Mouse (Mus musculus) MEL (cell line): ENCODE measurements around the gene H13. TPM values are rescaled to one million over a fixed set of nuclear protein-coding genes. Genes with fewer than 3 reads are reported as not detected.

ENCODE experiments used
- DNase-seq: peaks from one replicate; pipeline ENCODE4 v3.0.0; 2011; ENCODE audit warnings: low read depth, low spot score
- H3K27ac ChIP-seq: 2 replicates; pipeline ENCODE4 v1.5.1; 2012; ENCODE audit warnings: low read depth, mild to moderate bottlenecking, control low read depth, low read length, moderate library complexity; ENCODE audit not compliant: control insufficient read depth
- H3K27me3 ChIP-seq, 2 experiments: fragments of 150-350 bp in 1 of 2; sonication (generic) in 1 of 2; 2 replicates each; pipeline ENCODE4 v1.6.1; 2012; ENCODE audit warnings: low read length in 2 of 2, mild to moderate bottlenecking in 2 of 2, improper control_type of control experiment in 1 of 2, moderate library complexity in 1 of 2; ENCODE audit not compliant: insufficient read depth in 2 of 2, control insufficient read depth in 1 of 2
- H3K36me3 ChIP-seq, 2 experiments: 2 replicates each; pipeline ENCODE4 v1.6.1; 2012 to 2014; ENCODE audit warnings: low read length in 2 of 2, improper control_type of control experiment in 1 of 2, inconsistent platforms in 1 of 2, mild to moderate bottlenecking in 1 of 2; ENCODE audit not compliant: insufficient read depth in 2 of 2, control insufficient read depth in 1 of 2
- H3K4me1 ChIP-seq, 2 experiments: fragments of 150-350 bp in 1 of 2; sonication (generic) in 1 of 2; 2 replicates each; pipeline ENCODE4 v1.6.1; 2012; ENCODE audit warnings: low read length in 2 of 2, improper control_type of control experiment in 1 of 2, mild to moderate bottlenecking in 1 of 2; ENCODE audit not compliant: insufficient read depth in 2 of 2, control insufficient read depth in 1 of 2
- H3K4me3 ChIP-seq, 2 experiments: fragments of 150-350 bp in 1 of 2; sonication (generic) in 1 of 2; 2 replicates each; pipeline ENCODE4 v1.5.1; 2012; ENCODE audit warnings: low read depth in 2 of 2, low read length in 2 of 2, mild to moderate bottlenecking in 2 of 2, moderate library complexity in 2 of 2, control low read depth in 1 of 2, improper control_type of control experiment in 1 of 2; ENCODE audit not compliant: control insufficient read depth in 1 of 2, insufficient read depth in 1 of 2
- H3K79me2 ChIP-seq: 2 replicates; pipeline ENCODE4 v1.6.1; 2012; ENCODE audit warnings: mild to moderate bottlenecking, low read length, moderate library complexity; ENCODE audit not compliant: control insufficient read depth, poor library complexity, insufficient read depth
- H3K9ac ChIP-seq: 2 replicates; pipeline ENCODE4 v1.6.1; 2012; ENCODE audit warnings: low read depth, mild to moderate bottlenecking, control low read depth, low read length, moderate library complexity; ENCODE audit not compliant: control insufficient read depth, poor library complexity, severe bottlenecking
- H3K9me3 ChIP-seq: fragments of 150-350 bp; sonication (generic); replicated peaks from 2 replicates; pipeline ENCODE4 v1.6.1; 2012; ENCODE audit warnings: mild to moderate bottlenecking, low read length, improper control_type of control experiment, moderate library complexity; ENCODE audit not compliant: insufficient read depth
- BHLHE40 ChIP-seq: IDR thresholded peaks from 2 replicates; pipeline ENCODE4 v1.6.1; 2012; ENCODE audit warnings: low read depth, mild to moderate bottlenecking, inconsistent platforms, low read length, improper control_type of control experiment, borderline replicate concordance
- CHD1 ChIP-seq: IDR thresholded peaks from 2 replicates; pipeline ENCODE4 v1.6.1; 2012; ENCODE audit warnings: low read depth, mild to moderate bottlenecking, inconsistent platforms, low read length, improper control_type of control experiment
- CHD2 ChIP-seq: IDR thresholded peaks from 2 replicates; pipeline ENCODE4 v1.6.1; 2011; ENCODE audit warnings: low read length, improper control_type of control experiment
- E2F4 ChIP-seq: IDR thresholded peaks from 2 replicates; pipeline ENCODE4 v1.6.1; 2011; ENCODE audit warnings: low read depth, low read length, improper control_type of control experiment, borderline replicate concordance
- ELF1 ChIP-seq: IDR thresholded peaks from 2 replicates; pipeline ENCODE4 v1.6.1; 2014; ENCODE audit warnings: low read depth, mild to moderate bottlenecking, inconsistent platforms, low read length, improper control_type of control experiment, moderate library complexity
- EP300 ChIP-seq, 2 experiments: IDR thresholded peaks; 2 replicates each; pipeline ENCODE4 v1.6.1; 2011; ENCODE audit warnings: improper control_type of control experiment in 2 of 2, low read length in 2 of 2, low read depth in 1 of 2, mild to moderate bottlenecking in 1 of 2
- ETS1 ChIP-seq: IDR thresholded peaks from 2 replicates; pipeline ENCODE4 v1.6.1; 2012; ENCODE audit warnings: low read depth, mild to moderate bottlenecking, inconsistent platforms, low read length, improper control_type of control experiment, moderate library complexity
- GATA1 ChIP-seq: IDR thresholded peaks from 2 replicates; pipeline ENCODE4 v1.6.1; 2011; ENCODE audit warnings: low read depth, low read length, improper control_type of control experiment
- HCFC1 ChIP-seq: IDR thresholded peaks from 2 replicates; pipeline ENCODE4 v1.6.1; 2012; ENCODE audit warnings: low read depth, mild to moderate bottlenecking, inconsistent platforms, low read length, improper control_type of control experiment, moderate library complexity
- JUND ChIP-seq: IDR thresholded peaks from 2 replicates; pipeline ENCODE4 v1.6.1; 2011; ENCODE audit warnings: low read depth, mild to moderate bottlenecking, improper control_type of control experiment, low read length
- MAFK ChIP-seq: IDR thresholded peaks from 2 replicates; pipeline ENCODE4 v1.6.1; 2011; ENCODE audit warnings: low read depth, mild to moderate bottlenecking, low read length, improper control_type of control experiment, borderline replicate concordance
- MAX ChIP-seq: IDR thresholded peaks from 2 replicates; pipeline ENCODE4 v1.6.1; 2011; ENCODE audit warnings: low read length, improper control_type of control experiment
- MAZ ChIP-seq: IDR thresholded peaks from 2 replicates; pipeline ENCODE4 v1.6.1; 2012; ENCODE audit warnings: low read depth, mild to moderate bottlenecking, inconsistent platforms, low read length, improper control_type of control experiment
- MEF2A ChIP-seq: IDR thresholded peaks from 2 replicates; pipeline ENCODE4 v1.6.1; 2014; ENCODE audit warnings: low read depth, mild to moderate bottlenecking, inconsistent platforms, low read length, improper control_type of control experiment; ENCODE audit not compliant: poor library complexity, insufficient replicate concordance, severe bottlenecking; ENCODE audit errors: extremely low read depth
- MXI1 ChIP-seq: IDR thresholded peaks from 2 replicates; pipeline ENCODE4 v1.6.1; 2011; ENCODE audit warnings: mild to moderate bottlenecking, low read depth, low read length, improper control_type of control experiment
- MYB ChIP-seq: IDR thresholded peaks from 2 replicates; pipeline ENCODE4 v1.6.1; 2011; ENCODE audit warnings: mild to moderate bottlenecking, low read depth, low read length, improper control_type of control experiment
- MYC ChIP-seq: IDR thresholded peaks from 2 replicates; pipeline ENCODE4 v1.6.1; 2011; ENCODE audit warnings: low read depth, mild to moderate bottlenecking, low read length, improper control_type of control experiment, moderate library complexity
- NELFE ChIP-seq: IDR thresholded peaks from 2 replicates; pipeline ENCODE4 v1.6.1; 2011; ENCODE audit warnings: low read depth, low read length, improper control_type of control experiment
- POLR2A ChIP-seq, 2 experiments: IDR thresholded peaks; 2 replicates each; pipeline ENCODE4 v1.6.1; 2011 to 2012; ENCODE audit warnings: low read length in 2 of 2, mild to moderate bottlenecking in 2 of 2, control low read depth in 1 of 2, improper control_type of control experiment in 1 of 2, low read depth in 1 of 2, moderate library complexity in 1 of 2; ENCODE audit not compliant: control insufficient read depth in 1 of 2, insufficient read depth in 1 of 2, poor library complexity in 1 of 2
- RAD21 ChIP-seq: IDR thresholded peaks from 2 replicates; pipeline ENCODE4 v1.6.1; 2011; ENCODE audit warnings: mild to moderate bottlenecking, low read depth, low read length, improper control_type of control experiment
- RCOR1 ChIP-seq: IDR thresholded peaks from 2 replicates; pipeline ENCODE4 v1.6.1; 2012; ENCODE audit warnings: low read depth, mild to moderate bottlenecking, inconsistent platforms, low read length, improper control_type of control experiment
- SIN3A ChIP-seq: IDR thresholded peaks from 2 replicates; pipeline ENCODE4 v1.6.1; 2012; ENCODE audit warnings: low read length, improper control_type of control experiment, inconsistent platforms
- TAL1 ChIP-seq: IDR thresholded peaks from 2 replicates; pipeline ENCODE4 v1.6.1; 2012; ENCODE audit warnings: mild to moderate bottlenecking, inconsistent platforms, low read length, moderate library complexity, mixed read lengths
- TCF12 ChIP-seq: IDR thresholded peaks from 2 replicates; pipeline ENCODE4 v1.6.1; 2014; ENCODE audit warnings: low read depth, mild to moderate bottlenecking, inconsistent platforms, low read length, improper control_type of control experiment, moderate library complexity
- USF2 ChIP-seq, 2 experiments: IDR thresholded peaks; 2 replicates each; pipeline ENCODE4 v1.6.1; 2011 to 2012; ENCODE audit warnings: improper control_type of control experiment in 2 of 2, low read length in 2 of 2, borderline replicate concordance in 1 of 2, inconsistent platforms in 1 of 2, low read depth in 1 of 2, mild to moderate bottlenecking in 1 of 2; ENCODE audit not compliant: insufficient read depth in 1 of 2
- ZC3H11A ChIP-seq: IDR thresholded peaks from 2 replicates; pipeline ENCODE4 v1.6.1; 2012; ENCODE audit warnings: low read depth, mild to moderate bottlenecking, inconsistent platforms, low read length, improper control_type of control experiment
- ZKSCAN1 ChIP-seq: IDR thresholded peaks from 2 replicates; pipeline ENCODE4 v1.6.1; 2012; ENCODE audit warnings: low read depth, mild to moderate bottlenecking, inconsistent platforms, low read length, improper control_type of control experiment, moderate library complexity
- ZMIZ1 ChIP-seq: IDR thresholded peaks from 2 replicates; pipeline ENCODE4 v1.6.1; 2012; ENCODE audit warnings: low read depth, mild to moderate bottlenecking, inconsistent platforms, low read length, improper control_type of control experiment, moderate library complexity
- ZNF384 ChIP-seq: IDR thresholded peaks from 2 replicates; pipeline ENCODE4 v1.6.1; 2012; ENCODE audit warnings: low read depth, mild to moderate bottlenecking, inconsistent platforms, low read length, improper control_type of control experiment
- polyA plus RNA-seq, 2 experiments: library from polyadenylated mRNA; stranded (reverse) in 1 of 2; unstranded in 1 of 2; fragments of >175 nt in 1 of 2; fragments of >200 nt in 1 of 2; gene quantifications; 2 replicates each; pipeline versions ENCODE4 v1.2.1 to v1.2.4; 2012; ENCODE audit warnings: low replicate concordance in 2 of 2, low read depth in 1 of 2; ENCODE audit not compliant: insufficient read length in 2 of 2, insufficient read depth in 1 of 2, missing spikeins in 1 of 2
- total RNA-seq: library from RNA; depleted of rRNA; stranded (reverse); fragments of 300-350 nt; gene quantifications from 2 replicates; pipeline ENCODE4 v1.2.3, GENCODE M21; 2012

Gene H13
- total and polyA plus RNA-seq, 3 experiments = 82.7 to 421 (median 139) TPM

DNA sequence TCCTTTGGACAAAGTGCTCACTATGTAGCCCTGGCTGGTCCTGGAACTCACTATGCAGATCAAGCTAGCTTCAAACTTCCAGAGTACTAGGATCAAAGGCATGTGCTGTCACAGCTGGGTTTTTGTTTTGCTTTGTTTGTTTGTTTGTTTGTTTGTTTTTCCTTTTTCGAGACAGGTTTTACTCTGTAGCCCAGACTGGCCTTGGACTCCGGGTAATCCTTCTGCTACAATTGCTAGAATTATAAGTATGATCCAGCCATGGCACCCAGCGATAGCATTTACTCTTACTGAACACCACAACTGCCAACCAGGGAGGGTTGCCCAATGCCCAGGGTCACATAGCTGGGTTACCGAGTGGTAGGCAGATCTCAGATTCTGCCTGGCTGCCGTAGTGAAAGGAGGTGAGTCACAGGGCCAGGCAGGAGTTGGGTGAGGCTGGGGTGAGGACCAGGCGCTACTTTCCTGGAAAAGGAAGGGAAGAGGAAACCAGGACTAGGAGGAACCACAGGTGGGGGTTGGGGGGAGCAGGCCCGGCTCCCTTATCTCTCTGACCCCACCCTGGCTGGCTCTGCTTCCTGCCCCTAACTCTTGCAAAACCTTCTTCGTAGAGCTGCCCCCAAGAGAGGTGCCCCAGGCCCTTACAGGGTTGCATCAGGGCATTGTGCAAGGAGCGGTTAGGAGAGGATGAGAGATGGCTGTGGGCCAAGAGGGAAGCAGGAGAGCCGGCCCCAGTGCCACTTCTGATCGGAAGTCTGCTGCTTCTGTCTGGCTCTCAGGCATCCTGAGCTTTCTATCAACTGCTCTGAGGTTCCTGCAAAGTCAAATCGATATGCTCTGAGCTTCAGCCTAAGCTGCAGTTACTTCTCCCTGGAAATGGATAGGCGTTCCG lies 72.1 kb downstream of the H13 start:
- peak; percentile 92 for DNase-seq
- H3K4me1 ChIP-seq = peaks cover 0 to 46% of the 10 kb centered on the region in 2 experiments; a peak in 3 of 4 replicates
- peak overlapping the region; percentile 90 for H3K27ac ChIP-seq
- peak; percentile 57; the same call in 1 of the 2 replicates for TF ChIP-seq GATA1
- no peak for TF ChIP-seq MYC
- TF ChIP-seq USF2 (IDR thresholded peaks at IDR 0.05; ENCODE audit: borderline replicate concordance in 1 of 2, insufficient read depth in 1 of 2, low read depth in 1 of 2, low read length in 2 of 2) = no peak
- TF ChIP-seq ELF1 = peak; percentile 65; the same call in 1 of the 2 replicates
- TF ChIP-seq MAZ = peak; percentile 94
- no peak; the same call in 1 of the 2 replicates for TF ChIP-seq MYB
- no peak for TF ChIP-seq ZKSCAN1
- TF ChIP-seq TCF12 = peak; percentile 33; the same call in 1 of the 2 replicates
- TF ChIP-seq NELFE = no peak; the same call in 1 of the 2 replicates
- TF ChIP-seq MXI1 = peak; percentile 69
- TF ChIP-seq ZNF384 = peak; percentile 29; the same call in 1 of the 2 replicates
- no peak for TF ChIP-seq ZC3H11A
- TF ChIP-seq MAFK = no peak
- peak; percentile 57; the same call in 1 of the 2 replicates for TF ChIP-seq HCFC1
- peak; percentile 52; the same call in 1 of the 2 replicates for TF ChIP-seq ZMIZ1
- peak; percentile 78 for TF ChIP-seq ETS1
- TF ChIP-seq CHD2 = peak; percentile 18; the same call in 1 of the 2 replicates
- no peak for TF ChIP-seq RAD21
- peak; percentile 93; the same call in 1 of the 2 replicates for TF ChIP-seq CHD1
- peak in 1 of 2 experiments; percentile 45; a peak in 2 of 4 replicates for TF ChIP-seq POLR2A (IDR thresholded peaks at IDR 0.05; ENCODE audit: control insufficient read depth in 1 of 2, insufficient read depth in 1 of 2, low read depth in 1 of 2, low read length in 2 of 2, poor library complexity in 1 of 2)
- TF ChIP-seq SIN3A = peak; percentile 85
- TF ChIP-seq TAL1 = peak; percentile 71
- peak; percentile 66; the same call in 1 of the 2 replicates for TF ChIP-seq RCOR1
- TF ChIP-seq JUND = no peak
- no peak for TF ChIP-seq MAX
- TF ChIP-seq EP300 (IDR thresholded peaks at IDR 0.05; ENCODE audit: low read depth in 1 of 2, low read length in 2 of 2) = peak; percentile 78 to 91
- no peak for TF ChIP-seq E2F4
- TF ChIP-seq MEF2A = no peak
- peak; percentile 4; the same call in 1 of the 2 replicates for TF ChIP-seq BHLHE40
- peak overlapping the region; percentile 21 to 30 for H3K4me3 ChIP-seq
- no peaks in the 10 kb centered on the region for H3K27me3 ChIP-seq
- H3K79me2 ChIP-seq = peaks cover 16% of the 10 kb centered on the region
- no peaks in the 10 kb centered on the region for H3K9me3 ChIP-seq
- H3K36me3 ChIP-seq = peaks cover 0 to 26% of the 10 kb centered on the region in 2 experiments; a peak in 2 of 4 replicates
- H3K9ac ChIP-seq = peak overlapping the region; percentile 59
